Mouse (Mus musculus) MEL (cell line): Measurements from ENCODE around the gene Disp1. TPM values are rescaled to one million over a fixed set of nuclear protein-coding genes. Genes with fewer than 3 reads are reported as not detected.

Source experiments
- DNase-seq: peaks from one replicate; pipeline ENCODE4 v3.0.0; 2011; ENCODE audit warnings: low read depth, low spot score
- H3K27ac ChIP-seq: 2 replicates; pipeline ENCODE4 v1.5.1; 2012; ENCODE audit warnings: low read depth, mild to moderate bottlenecking, control low read depth, low read length, moderate library complexity; ENCODE audit not compliant: control insufficient read depth
- H3K27me3 ChIP-seq, 2 experiments: fragments of 150-350 bp in 1 of 2; sonication (generic) in 1 of 2; 2 replicates each; pipeline ENCODE4 v1.6.1; 2012; ENCODE audit warnings: low read length in 2 of 2, mild to moderate bottlenecking in 2 of 2, improper control_type of control experiment in 1 of 2, moderate library complexity in 1 of 2; ENCODE audit not compliant: insufficient read depth in 2 of 2, control insufficient read depth in 1 of 2
- H3K36me3 ChIP-seq, 2 experiments: 2 replicates each; pipeline ENCODE4 v1.6.1; 2012 to 2014; ENCODE audit warnings: low read length in 2 of 2, improper control_type of control experiment in 1 of 2, inconsistent platforms in 1 of 2, mild to moderate bottlenecking in 1 of 2; ENCODE audit not compliant: insufficient read depth in 2 of 2, control insufficient read depth in 1 of 2
- H3K4me1 ChIP-seq, 2 experiments: fragments of 150-350 bp in 1 of 2; sonication (generic) in 1 of 2; 2 replicates each; pipeline ENCODE4 v1.6.1; 2012; ENCODE audit warnings: low read length in 2 of 2, improper control_type of control experiment in 1 of 2, mild to moderate bottlenecking in 1 of 2; ENCODE audit not compliant: insufficient read depth in 2 of 2, control insufficient read depth in 1 of 2
- H3K4me3 ChIP-seq, 2 experiments: fragments of 150-350 bp in 1 of 2; sonication (generic) in 1 of 2; 2 replicates each; pipeline ENCODE4 v1.5.1; 2012; ENCODE audit warnings: low read depth in 2 of 2, low read length in 2 of 2, mild to moderate bottlenecking in 2 of 2, moderate library complexity in 2 of 2, control low read depth in 1 of 2, improper control_type of control experiment in 1 of 2; ENCODE audit not compliant: control insufficient read depth in 1 of 2, insufficient read depth in 1 of 2
- H3K79me2 ChIP-seq: 2 replicates; pipeline ENCODE4 v1.6.1; 2012; ENCODE audit warnings: mild to moderate bottlenecking, low read length, moderate library complexity; ENCODE audit not compliant: control insufficient read depth, poor library complexity, insufficient read depth
- H3K9ac ChIP-seq: 2 replicates; pipeline ENCODE4 v1.6.1; 2012; ENCODE audit warnings: low read depth, mild to moderate bottlenecking, control low read depth, low read length, moderate library complexity; ENCODE audit not compliant: control insufficient read depth, poor library complexity, severe bottlenecking
- H3K9me3 ChIP-seq: fragments of 150-350 bp; sonication (generic); replicated peaks from 2 replicates; pipeline ENCODE4 v1.6.1; 2012; ENCODE audit warnings: mild to moderate bottlenecking, low read length, improper control_type of control experiment, moderate library complexity; ENCODE audit not compliant: insufficient read depth
- BHLHE40 ChIP-seq: IDR thresholded peaks from 2 replicates; pipeline ENCODE4 v1.6.1; 2012; ENCODE audit warnings: low read depth, mild to moderate bottlenecking, inconsistent platforms, low read length, improper control_type of control experiment, borderline replicate concordance
- CHD1 ChIP-seq: IDR thresholded peaks from 2 replicates; pipeline ENCODE4 v1.6.1; 2012; ENCODE audit warnings: low read depth, mild to moderate bottlenecking, inconsistent platforms, low read length, improper control_type of control experiment
- CHD2 ChIP-seq: IDR thresholded peaks from 2 replicates; pipeline ENCODE4 v1.6.1; 2011; ENCODE audit warnings: low read length, improper control_type of control experiment
- ELF1 ChIP-seq: IDR thresholded peaks from 2 replicates; pipeline ENCODE4 v1.6.1; 2014; ENCODE audit warnings: low read depth, mild to moderate bottlenecking, inconsistent platforms, low read length, improper control_type of control experiment, moderate library complexity
- EP300 ChIP-seq, 2 experiments: IDR thresholded peaks; 2 replicates each; pipeline ENCODE4 v1.6.1; 2011; ENCODE audit warnings: improper control_type of control experiment in 2 of 2, low read length in 2 of 2, low read depth in 1 of 2, mild to moderate bottlenecking in 1 of 2
- ETS1 ChIP-seq: IDR thresholded peaks from 2 replicates; pipeline ENCODE4 v1.6.1; 2012; ENCODE audit warnings: low read depth, mild to moderate bottlenecking, inconsistent platforms, low read length, improper control_type of control experiment, moderate library complexity
- GABPA ChIP-seq: IDR thresholded peaks from 2 replicates; pipeline ENCODE4 v1.6.1; 2012; ENCODE audit warnings: low read depth, mild to moderate bottlenecking, inconsistent platforms, low read length, improper control_type of control experiment, moderate library complexity
- HCFC1 ChIP-seq: IDR thresholded peaks from 2 replicates; pipeline ENCODE4 v1.6.1; 2012; ENCODE audit warnings: low read depth, mild to moderate bottlenecking, inconsistent platforms, low read length, improper control_type of control experiment, moderate library complexity
- KAT2A ChIP-seq: conservative IDR thresholded peaks from 2 replicates; pipeline ENCODE4 v1.6.1; 2012; ENCODE audit warnings: low read depth, low read length, improper control_type of control experiment, inconsistent platforms
- MAX ChIP-seq: IDR thresholded peaks from 2 replicates; pipeline ENCODE4 v1.6.1; 2011; ENCODE audit warnings: low read length, improper control_type of control experiment
- MAZ ChIP-seq: IDR thresholded peaks from 2 replicates; pipeline ENCODE4 v1.6.1; 2012; ENCODE audit warnings: low read depth, mild to moderate bottlenecking, inconsistent platforms, low read length, improper control_type of control experiment
- MYB ChIP-seq: IDR thresholded peaks from 2 replicates; pipeline ENCODE4 v1.6.1; 2011; ENCODE audit warnings: mild to moderate bottlenecking, low read depth, low read length, improper control_type of control experiment
- MYC ChIP-seq: IDR thresholded peaks from 2 replicates; pipeline ENCODE4 v1.6.1; 2011; ENCODE audit warnings: low read depth, mild to moderate bottlenecking, low read length, improper control_type of control experiment, moderate library complexity
- NRF1 ChIP-seq: IDR thresholded peaks from 2 replicates; pipeline ENCODE4 v1.6.1; 2014; ENCODE audit warnings: low read depth, mild to moderate bottlenecking, inconsistent platforms, low read length, improper control_type of control experiment, moderate library complexity; ENCODE audit not compliant: poor library complexity, insufficient read depth, severe bottlenecking
- POLR2AphosphoS2 ChIP-seq: IDR thresholded peaks from 2 replicates; pipeline ENCODE4 v1.6.1; 2011; ENCODE audit warnings: low read length, improper control_type of control experiment
- POLR2AphosphoS5 ChIP-seq: IDR thresholded peaks from 2 replicates; pipeline ENCODE4 v1.6.1; 2012; ENCODE audit warnings: low read depth, borderline replicate concordance, mild to moderate bottlenecking, inconsistent platforms, low read length, moderate library complexity, mixed read lengths
- SIN3A ChIP-seq: IDR thresholded peaks from 2 replicates; pipeline ENCODE4 v1.6.1; 2012; ENCODE audit warnings: low read length, improper control_type of control experiment, inconsistent platforms
- SMC3 ChIP-seq: IDR thresholded peaks from 2 replicates; pipeline ENCODE4 v1.6.1; 2011; ENCODE audit warnings: low read depth, low read length, improper control_type of control experiment
- TAL1 ChIP-seq: IDR thresholded peaks from 2 replicates; pipeline ENCODE4 v1.6.1; 2012; ENCODE audit warnings: mild to moderate bottlenecking, inconsistent platforms, low read length, moderate library complexity, mixed read lengths
- TCF12 ChIP-seq: IDR thresholded peaks from 2 replicates; pipeline ENCODE4 v1.6.1; 2014; ENCODE audit warnings: low read depth, mild to moderate bottlenecking, inconsistent platforms, low read length, improper control_type of control experiment, moderate library complexity
- USF2 ChIP-seq, 2 experiments: IDR thresholded peaks; 2 replicates each; pipeline ENCODE4 v1.6.1; 2011 to 2012; ENCODE audit warnings: improper control_type of control experiment in 2 of 2, low read length in 2 of 2, borderline replicate concordance in 1 of 2, inconsistent platforms in 1 of 2, low read depth in 1 of 2, mild to moderate bottlenecking in 1 of 2; ENCODE audit not compliant: insufficient read depth in 1 of 2
- ZMIZ1 ChIP-seq: IDR thresholded peaks from 2 replicates; pipeline ENCODE4 v1.6.1; 2012; ENCODE audit warnings: low read depth, mild to moderate bottlenecking, inconsistent platforms, low read length, improper control_type of control experiment, moderate library complexity
- ZNF384 ChIP-seq: IDR thresholded peaks from 2 replicates; pipeline ENCODE4 v1.6.1; 2012; ENCODE audit warnings: low read depth, mild to moderate bottlenecking, inconsistent platforms, low read length, improper control_type of control experiment
- polyA plus RNA-seq, 2 experiments: library from polyadenylated mRNA; stranded (reverse) in 1 of 2; unstranded in 1 of 2; fragments of >175 nt in 1 of 2; fragments of >200 nt in 1 of 2; gene quantifications; 2 replicates each; pipeline versions ENCODE4 v1.2.1 to v1.2.4; 2012; ENCODE audit warnings: low replicate concordance in 2 of 2, low read depth in 1 of 2; ENCODE audit not compliant: insufficient read length in 2 of 2, insufficient read depth in 1 of 2, missing spikeins in 1 of 2
- total RNA-seq: library from RNA; depleted of rRNA; stranded (reverse); fragments of 300-350 nt; gene quantifications from 2 replicates; pipeline ENCODE4 v1.2.3, GENCODE M21; 2012

Gene Disp1
- total and polyA plus RNA-seq, 3 experiments: 6.3 to 9.9 TPM; not detected in 1

- no peak for TF ChIP-seq BHLHE40
- TF ChIP-seq TCF12: no peak
- no peak for TF ChIP-seq HCFC1
- no peak for TF ChIP-seq ELF1
- no peak for TF ChIP-seq POLR2AphosphoS2
- TF ChIP-seq MYB: no peak
- TF ChIP-seq CHD1: no peak
- no peak for TF ChIP-seq ETS1
- TF ChIP-seq SIN3A: no peak
- TF ChIP-seq KAT2A: no peak
- TF ChIP-seq USF2 (IDR thresholded peaks at IDR 0.05; ENCODE audit: borderline replicate concordance in 1 of 2, insufficient read depth in 1 of 2, low read depth in 1 of 2, low read length in 2 of 2): no peak
- no peak for TF ChIP-seq MYC
- TF ChIP-seq CHD2: no peak
- TF ChIP-seq MAX: no peak
- TF ChIP-seq NRF1: no peak
- TF ChIP-seq POLR2AphosphoS5: no peak
- TF ChIP-seq GABPA: no peak
- H3K9me3 ChIP-seq: no peaks in the 10 kb centered on the region
- no peak for DNase-seq
- no peak overlapping the region for H3K27ac ChIP-seq
- peaks cover 4 to 23% of the 10 kb centered on the region in 2 experiments for H3K4me1 ChIP-seq
- H3K27me3 ChIP-seq: no peaks in the 10 kb centered on the region; a peak in 1 of 4 replicates
- H3K9ac ChIP-seq: no peak overlapping the region
- H3K36me3 ChIP-seq: peaks cover 0 to 4% of the 10 kb centered on the region in 2 experiments; a peak in 1 of 4 replicates
- no peak overlapping the region for H3K4me3 ChIP-seq
- H3K79me2 ChIP-seq: no peaks in the 10 kb centered on the region
Measured at GRCm38 (mm10) chr1:183066981-183067380, 154.3 kb downstream of the Disp1 start.

- no peak for TF ChIP-seq ZMIZ1
- TF ChIP-seq SIN3A: no peak
- no peak for TF ChIP-seq TAL1
- no peak for TF ChIP-seq TCF12
- TF ChIP-seq MYB: no peak
- no peak for TF ChIP-seq SMC3
- TF ChIP-seq ZNF384: no peak
- no peak for TF ChIP-seq EP300 (IDR thresholded peaks at IDR 0.05; ENCODE audit: low read depth in 1 of 2, low read length in 2 of 2)
- TF ChIP-seq MAZ: no peak
- no peak overlapping the region for H3K9ac ChIP-seq
- H3K36me3 ChIP-seq: no peaks in the 10 kb centered on the region
- peaks cover 0 to 2% of the 10 kb centered on the region in 2 experiments; a peak in 2 of 4 replicates for H3K27me3 ChIP-seq
- H3K79me2 ChIP-seq: no peaks in the 10 kb centered on the region
- no peaks in the 10 kb centered on the region for H3K4me1 ChIP-seq
- no peak overlapping the region for H3K27ac ChIP-seq
- no peak for DNase-seq
- H3K9me3 ChIP-seq: no peaks in the 10 kb centered on the region
- no peak overlapping the region for H3K4me3 ChIP-seq
Measured at GRCm38 (mm10) chr1:183060611-183061010, 160.7 kb downstream of the Disp1 start.
